Comparison of ENCODE assay signal across 8 mouse cellular contexts in the genomic region with DNA sequence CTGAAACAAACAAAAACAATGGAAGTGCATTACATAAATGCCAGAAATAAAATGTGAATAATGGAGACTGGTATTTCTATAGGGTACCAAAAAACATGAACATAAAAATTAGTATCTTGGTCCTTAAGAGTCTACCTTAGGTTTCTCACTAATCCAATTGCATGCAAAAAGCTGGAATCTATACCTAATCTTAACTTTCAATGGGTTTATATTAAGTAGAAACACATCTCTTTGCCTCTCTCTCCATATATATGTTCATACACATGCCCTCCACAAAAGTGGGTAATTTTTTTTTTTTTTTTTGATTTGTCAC. TPM values are rescaled to one million over a fixed set of nuclear protein-coding genes. Genes with fewer than 3 reads are reported as not detected.
DNase-seq lines count a peak whose midpoint lies in the region; ATAC-seq and TF ChIP-seq lines count a peak whose summit lies in the region.

A gene (plus strand): TSS at position 301 of the 313 bp plus-strand sequence.

- H3K27ac ChIP-seq in kidney, postnatal 0 days = peak within 1 kb of the TSS; percentile 99
- peak within 1 kb of the TSS; percentile 99 for H3K27ac ChIP-seq in midbrain, embryonic 12.5 days (replicated peaks)

- H3K4me1 ChIP-seq in kidney, postnatal 0 days (replicated peaks; ENCODE audit: insufficient read depth, low read length) = no peaks in the 10 kb centered on the region
- H3K4me1 ChIP-seq in midbrain, embryonic 12.5 days = peaks cover 3% of the 10 kb centered on the region; the same call in 1 of the 2 replicates

- H3K4me2 ChIP-seq in kidney, postnatal 0 days (ENCODE audit: low read length) = peak within 1 kb of the TSS; percentile 69
- peak within 1 kb of the TSS; percentile 56 for H3K4me2 ChIP-seq in midbrain, embryonic 12.5 days (replicated peaks)

- DNase-seq in kidney, postnatal 0 days (ENCODE audit: low spot score) = no peak
- no peak for DNase-seq in kidney, postnatal 36 days
- no peak for DNase-seq in adrenal gland, postnatal 4 days (ENCODE audit: low spot score in 2 of 2)
- no peak for DNase-seq in gastrocnemius, postnatal 4 days (ENCODE audit: low spot score in 2 of 2)
- DNase-seq in large intestine, adult 2 months (ENCODE audit: low read depth, low spot score) = no peak
- DNase-seq in retina, embryonic 14.5 days (ENCODE audit: low spot score) = no peak
- DNase-seq in embryo, embryonic 11 days = no peak

- 0 out of 2 replicates have a peak, but pooled peaks cover 2% of the 10 kb centered on the region for H3K36me3 ChIP-seq in kidney, postnatal 0 days (ENCODE audit: insufficient read depth, low read length)
- H3K36me3 ChIP-seq in midbrain, embryonic 12.5 days = peaks cover 5% of the 10 kb centered on the region; the same call in 1 of the 2 replicates

- H3K27me3 ChIP-seq in kidney, postnatal 0 days (ENCODE audit: insufficient read depth, low read length) = no peaks in the 10 kb centered on the region
- H3K27me3 ChIP-seq in midbrain, embryonic 12.5 days = no peaks in the 10 kb centered on the region

- H3K9ac ChIP-seq in kidney, postnatal 0 days (ENCODE audit: low read depth, low read length) = peak within 1 kb of the TSS; percentile 96
- peak within 1 kb of the TSS; percentile 94 for H3K9ac ChIP-seq in midbrain, embryonic 12.5 days (replicated peaks)

- peak within 1 kb of the TSS; percentile 67 for H3K4me3 ChIP-seq in kidney, postnatal 0 days (replicated peaks; ENCODE audit: low read depth, low read length)
- H3K4me3 ChIP-seq in midbrain, embryonic 12.5 days = peak within 1 kb of the TSS; percentile 87

- no peak for ATAC-seq in kidney, postnatal 0 days (replicated peaks; ENCODE audit: low FRiP score, low read depth)
- no peak for ATAC-seq in midbrain, embryonic 12.5 days (ENCODE audit: low FRiP score, low read depth)

- no peaks in the 10 kb centered on the region for H3K9me3 ChIP-seq in kidney, postnatal 0 days (replicated peaks; ENCODE audit: low read length)
- no peaks in the 10 kb centered on the region for H3K9me3 ChIP-seq in midbrain, embryonic 12.5 days

- TF ChIP-seq CTCF in kidney, postnatal 0 days (IDR thresholded peaks at IDR 0.05; ENCODE audit: low read depth) = no peak

RNA-seq across cellular contexts. Expression of the gene that starts here (rescaled TPM):
- polyA plus RNA-seq in kidney, postnatal 0 days (2015; fragmentation: Nextera tagmentation; extraction: Ambion mirVana) = 114 and 119 TPM in 2 replicates
- total RNA-seq in adrenal gland, postnatal 4 days (2021) = 10 to 100 TPM; 58.8 to 59.0 TPM
- total RNA-seq in gastrocnemius, postnatal 4 days (2021) = 10 to 100 TPM; 54.0 to 54.1 TPM
- 20.6 and 29.5 TPM in 2 replicates for polyA plus RNA-seq in large intestine, adult 2 months (2012; rRNA removed)
- polyA plus RNA-seq in midbrain, embryonic 12.5 days (2016; fragmentation: Nextera tagmentation; extraction: Ambion mirVana) = 107 and 108 TPM in 2 replicates
